Mouse (Mus musculus) limb, embryonic 14.5 days (tissue): ENCODE data around the gene Serpinb6a. TPM values are rescaled to one million over a fixed set of nuclear protein-coding genes. Genes with fewer than 3 reads are reported as not detected.

Experiments
- ATAC-seq: fragments of 200-750 bp; cut with Nextera tagmentation; 2 replicates; pipeline ENCODE4 v1.8.0; 2017; ENCODE audit warnings: low read depth, moderate number of reproducible peaks, moderate TSS enrichment; ENCODE audit not compliant: low FRiP score
- DNase-seq: peaks from one replicate; pipeline ENCODE4 v3.0.0-alpha.2; 2015; ENCODE audit warnings: low spot score
- H3K27ac ChIP-seq: fragments of 300-500 bp; sonication (generic); replicated peaks from 2 replicates; pipeline ENCODE4 v1.5.1; 2014; ENCODE audit warnings: low read depth, mild to moderate bottlenecking, low read length, moderate library complexity, mixed read lengths
- H3K27me3 ChIP-seq: fragments of 300-500 bp; sonication (generic); 2 replicates; pipeline ENCODE4 v1.6.1; 2014; ENCODE audit warnings: low read length, mixed read lengths; ENCODE audit not compliant: control insufficient read depth, insufficient read depth
- H3K36me3 ChIP-seq: fragments of 300-500 bp; sonication (generic); 2 replicates; pipeline ENCODE4 v1.6.1; 2014; ENCODE audit warnings: mild to moderate bottlenecking, low read length, moderate library complexity, mixed read lengths; ENCODE audit not compliant: control insufficient read depth, insufficient read depth
- H3K4me1 ChIP-seq: fragments of 300-500 bp; sonication (generic); 2 replicates; pipeline ENCODE4 v1.6.1; 2014; ENCODE audit warnings: antibody characterized with exemption, low read length, mixed read lengths; ENCODE audit not compliant: control insufficient read depth, insufficient read depth
- H3K4me2 ChIP-seq: fragments of 300-500 bp; sonication (generic); replicated peaks from 2 replicates; pipeline ENCODE4 v1.6.1; 2014; ENCODE audit warnings: low read depth, mild to moderate bottlenecking, low read length, moderate library complexity; ENCODE audit not compliant: severe bottlenecking
- H3K4me3 ChIP-seq: fragments of 300-500 bp; sonication (generic); replicated peaks from 2 replicates; pipeline ENCODE4 v1.5.1; 2014; ENCODE audit warnings: low read length
- H3K9ac ChIP-seq: fragments of 300-500 bp; sonication (generic); 2 replicates; pipeline ENCODE4 v1.6.1; 2014; ENCODE audit warnings: mild to moderate bottlenecking, low read depth, low read length, moderate library complexity; ENCODE audit not compliant: severe bottlenecking
- H3K9me3 ChIP-seq: fragments of 300-500 bp; sonication (generic); 2 replicates; pipeline ENCODE4 v1.6.1; 2016; ENCODE audit warnings: low read length; ENCODE audit not compliant: control insufficient read depth
- POLR2A ChIP-seq: fragments of 200-500 bp; IDR thresholded peaks from 2 replicates; pipeline ENCODE4 v1.8.0; 2012; ENCODE audit warnings: inconsistent platforms, mild to moderate bottlenecking, moderate library complexity, borderline replicate concordance; ENCODE audit not compliant: insufficient read depth, insufficient read length; ENCODE audit errors: extremely low read depth
- WGBS: fragments of 180-500 bp; shearing (Covaris S2); extraction: QIAGEN DNeasy Blood & Tissue Kit; methylation state at CpG from one replicate; pipeline ENCODE4 v1.1.7; 2014; 5-methylcytosine and 5-hydroxymethylcytosine counted together
- polyA plus RNA-seq, 2 experiments: library from polyadenylated mRNA; depleted of rRNA in 1 of 2; stranded (reverse) in 1 of 2; unstranded in 1 of 2; fragments of >200 nt; fragmentation: Nextera tagmentation in 1 of 2; extraction: Ambion mirVana in 1 of 2; gene quantifications; 2 replicates each; pipeline versions ENCODE4 v1.2.1 to v1.2.3; 2012 to 2014

The Serpinb6a gene
- polyA plus RNA-seq, 2 experiments, result 61.7 to 83.2 TPM

DNA sequence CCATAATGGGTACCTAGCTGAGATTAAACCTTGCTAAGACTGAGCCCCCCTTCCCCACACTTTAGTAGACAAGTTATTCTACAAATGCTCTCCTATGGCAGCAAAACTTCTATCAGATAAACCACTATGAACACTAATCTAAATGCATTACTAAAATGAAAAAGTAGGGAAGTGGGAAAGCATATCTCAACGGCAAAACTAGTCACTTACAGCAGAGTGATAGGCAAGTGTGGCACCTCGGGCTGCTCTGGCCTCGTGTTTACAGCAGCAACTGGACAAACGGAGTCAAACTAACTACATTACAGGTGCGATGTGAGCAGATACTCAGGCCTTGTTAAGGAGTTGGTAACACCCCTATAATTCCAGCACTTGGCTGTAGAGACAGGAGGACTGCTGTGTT lies 13.0 kb downstream of the Serpinb6a start:
- TF ChIP-seq POLR2A, result no peak
- Histone ChIP-seq H3K4me1 (no peaks in the 10 kb centered on the region), H3K27me3 (no peaks in the 10 kb centered on the region), H3K36me3 (no peaks in the 10 kb centered on the region; the same call in 1 of the 2 replicates), H3K9me3 (no peaks in the 10 kb centered on the region), H3K4me2 (no peak overlapping the region), H3K9ac (no peak overlapping the region), H3K4me3 (no peak overlapping the region), H3K27ac (no peak overlapping the region)
- DNase-seq, result no peak
- ATAC-seq, result no peak
- 88% methylated on average over 5 of the region's 5 CpGs for WGBS

DNA sequence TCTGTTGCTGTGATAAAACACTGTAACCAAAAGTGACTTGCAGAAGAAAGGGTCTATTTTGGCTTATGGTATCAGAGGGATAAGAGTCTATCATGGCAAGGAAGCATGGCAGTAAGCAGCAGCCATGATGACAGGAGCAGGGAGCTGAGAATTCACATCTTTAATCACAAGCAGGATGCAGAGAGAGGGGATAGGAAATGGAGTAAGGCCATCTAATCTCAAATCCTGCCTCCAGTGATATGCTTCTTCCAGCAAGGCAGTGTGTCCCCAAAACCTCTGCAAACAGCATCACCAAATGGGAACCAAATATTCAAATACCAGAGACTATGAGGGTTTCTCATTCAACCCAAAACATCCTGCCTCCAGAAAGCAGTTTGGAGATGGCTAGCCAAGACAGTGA lies 36.0 kb downstream of the Serpinb6a start:
- no peak overlapping the region for H3K27ac ChIP-seq
- H3K9ac ChIP-seq, result no peak overlapping the region
- H3K4me1 ChIP-seq, result peaks cover 4% of the 10 kb centered on the region; the same call in 1 of the 2 replicates
- no peaks in the 10 kb centered on the region for H3K36me3 ChIP-seq
- ATAC-seq (no peak), DNase-seq (no peak)
- no peaks in the 10 kb centered on the region for H3K27me3 ChIP-seq
- TF ChIP-seq POLR2A, result no peak
- no peaks in the 10 kb centered on the region for H3K9me3 ChIP-seq
- H3K4me3 ChIP-seq, result no peak overlapping the region
- H3K4me2 ChIP-seq, result no peak overlapping the region

DNA sequence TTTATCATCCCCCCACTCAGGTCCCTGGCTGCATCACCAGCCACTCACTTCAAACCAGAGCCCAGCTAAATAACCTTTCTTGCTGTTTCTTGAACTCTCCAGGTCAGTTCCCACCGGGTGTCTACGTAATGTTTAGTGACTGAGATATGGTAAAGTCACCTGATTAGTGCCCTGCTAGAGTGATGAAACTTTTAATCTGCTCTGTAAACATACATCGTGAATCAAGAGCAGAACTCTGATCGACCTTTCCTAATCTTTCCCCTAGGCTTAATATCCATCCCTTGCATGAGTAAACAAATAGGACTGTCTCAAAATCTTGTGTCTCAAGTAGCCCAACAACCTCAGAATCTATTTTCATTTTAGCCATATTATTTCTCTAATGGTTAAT lies 36.6 kb downstream of the Serpinb6a start:
- H3K4me2 ChIP-seq, result no peak overlapping the region; the same call in 1 of the 2 replicates
- no peak overlapping the region for H3K4me3 ChIP-seq
- no peaks in the 10 kb centered on the region for H3K36me3 ChIP-seq
- H3K9me3 ChIP-seq, result no peaks in the 10 kb centered on the region
- ATAC-seq, result no peak
- WGBS, result 68% methylated on average over 4 of the region's 4 CpGs
- no peak overlapping the region for H3K27ac ChIP-seq
- no peak for TF ChIP-seq POLR2A
- H3K9ac ChIP-seq, result no peak overlapping the region
- H3K27me3 ChIP-seq, result no peaks in the 10 kb centered on the region
- H3K4me1 ChIP-seq, result peaks cover 4% of the 10 kb centered on the region; the same call in 1 of the 2 replicates
- no peak for DNase-seq

DNA sequence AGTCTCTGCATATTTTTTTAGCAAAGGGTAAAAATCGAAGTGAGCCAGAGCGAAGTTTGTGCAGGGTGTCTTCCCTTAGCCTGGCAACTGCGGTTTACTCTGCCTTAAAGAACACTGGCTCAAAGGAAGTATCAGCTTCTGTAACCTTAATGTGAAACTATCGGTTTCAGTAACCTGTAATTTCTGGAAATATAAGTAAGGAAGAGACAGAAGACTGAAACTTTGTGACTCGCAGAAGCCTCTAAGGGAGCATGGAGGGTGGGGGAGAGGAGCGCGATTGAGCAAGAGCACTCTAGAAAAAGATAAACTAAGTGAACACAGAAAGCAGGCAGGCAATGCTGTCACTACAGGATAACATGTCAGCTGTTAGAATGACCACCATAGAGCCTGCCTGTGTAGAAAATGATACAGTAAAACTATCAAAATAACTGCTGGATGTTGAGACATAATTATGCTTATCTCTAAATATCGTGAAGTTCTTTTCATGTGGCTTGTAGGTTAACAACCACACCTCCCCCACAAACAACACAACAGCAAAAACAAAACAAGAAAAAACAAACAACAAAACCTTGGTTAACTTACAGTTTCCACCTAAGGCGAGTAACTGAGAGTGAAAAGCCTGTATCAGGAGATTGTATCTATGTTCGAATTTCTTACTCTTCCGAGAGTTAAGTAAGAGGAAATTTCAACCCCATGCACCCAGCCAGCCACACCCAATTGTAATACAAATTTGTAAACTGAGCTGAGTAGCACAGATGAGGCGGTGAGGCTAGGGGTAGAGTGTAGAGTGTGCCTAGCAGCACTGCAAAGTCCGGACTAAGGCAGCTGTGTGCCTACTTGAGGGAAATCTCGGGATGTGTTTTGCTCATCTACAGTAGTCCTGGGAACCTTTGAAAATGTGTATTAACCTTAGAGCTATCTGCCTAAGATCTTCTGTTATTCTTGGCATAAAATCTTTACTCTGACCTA lies 37.3 kb downstream of the Serpinb6a start:
- peak overlapping the region; percentile 67 for H3K9ac ChIP-seq
- no peaks in the 10 kb centered on the region for H3K9me3 ChIP-seq
- peaks cover 4% of the 10 kb centered on the region; the same call in 1 of the 2 replicates for H3K4me1 ChIP-seq
- ATAC-seq (peak; percentile 48), DNase-seq (no peak)
- no peaks in the 10 kb centered on the region for H3K27me3 ChIP-seq
- peak overlapping the region; percentile 51 for H3K4me3 ChIP-seq
- no peaks in the 10 kb centered on the region for H3K36me3 ChIP-seq
- peak overlapping the region; percentile 80 for H3K27ac ChIP-seq
- TF ChIP-seq POLR2A, result no peak
- peak overlapping the region; percentile 65 for H3K4me2 ChIP-seq
- 23% methylated on average over 14 of the region's 14 CpGs for WGBS

DNA sequence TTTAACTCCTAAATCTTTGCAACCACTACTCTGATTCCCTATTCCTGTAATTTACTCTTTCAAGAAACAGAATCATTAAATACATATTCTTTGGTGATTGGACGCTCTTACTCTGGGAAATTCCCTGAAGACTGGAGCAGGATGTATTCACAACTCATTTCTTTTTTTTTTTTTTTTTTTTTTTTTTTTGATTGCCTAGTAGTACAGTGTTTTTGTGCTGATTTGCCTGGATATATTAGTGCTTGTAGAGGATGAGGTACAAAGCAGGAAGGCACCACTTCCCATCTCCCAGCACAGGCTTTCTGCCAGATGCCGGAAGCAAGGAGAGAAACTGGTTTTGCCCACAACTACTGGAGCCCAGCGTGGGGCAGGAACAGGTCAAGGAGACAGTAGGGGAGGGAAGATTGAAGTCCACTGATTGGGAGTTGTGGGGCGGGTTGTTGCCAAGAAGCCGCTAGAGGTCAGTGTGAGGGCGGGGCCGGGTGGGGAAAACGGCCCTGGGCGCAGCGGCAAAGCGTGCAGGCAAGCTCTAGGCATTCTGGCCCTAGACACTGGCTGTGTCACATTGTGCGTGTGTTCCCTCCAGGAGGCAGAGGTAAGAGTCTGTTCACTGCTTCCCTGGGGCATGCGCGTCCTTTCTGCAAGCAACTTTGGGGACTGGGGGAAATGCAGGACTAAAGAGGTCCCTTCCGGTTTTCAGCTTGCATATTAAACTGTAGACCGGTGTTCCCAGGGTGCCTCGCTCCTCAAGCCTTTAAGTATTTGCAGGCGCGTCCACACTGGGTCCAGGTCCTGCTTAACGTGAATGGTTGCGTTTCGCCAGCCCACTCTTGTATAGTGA lies 38.2 kb downstream of the Serpinb6a start, which contains the start of gene Nqo2:
TSS of gene Nqo2 (plus strand) at position 482 of the 841 bp plus-strand sequence.
- Histone ChIP-seq H3K4me1 (peaks cover 4% of the 10 kb centered on the region; the same call in 1 of the 2 replicates), H3K4me3 (peak within 1 kb of the TSS; percentile 51), H3K27ac (peak within 1 kb of the TSS; percentile 80), H3K27me3 (no peaks in the 10 kb centered on the region), H3K9me3 (no peaks in the 10 kb centered on the region), H3K4me2 (peak within 1 kb of the TSS; percentile 65), H3K9ac (peak within 1 kb of the TSS; percentile 67), H3K36me3 (no peaks in the 10 kb centered on the region)
- ATAC-seq, result peak; percentile 90
- 4% methylated on average over 22 of the region's 22 CpGs for WGBS
- TF ChIP-seq POLR2A, result peak; percentile 45; the same call in 1 of the 2 replicates
- peak; percentile 76 for DNase-seq
